Mouse (Mus musculus): Measurements from ENCODE around the gene Fli1.

GRCm38 (mm10) chr9:32411507-32411906 is 131.2 kb downstream of the Fli1 start:
- TF ChIP-seq CTCF (IDR thresholded peaks at IDR 0.05; ENCODE audit: low read depth) = no peak
- no peak for TF ChIP-seq EP300 (IDR thresholded peaks at IDR 0.05; ENCODE audit: low read depth)
